Mouse (Mus musculus) yolk sac, embryonic 10.5 days (tissue): ENCODE measurements around the gene Serpinb9b.
A peak's percentile ranks its signal among the peaks of the same experiment; 100 is the strongest.
"Not testable (repeated sequence)": the region's sequence is repeated elsewhere in the genome, so short reads cannot be mapped to it uniquely, and the experiment has no call there.

Source experiments
- DNase-seq: peaks from one replicate; pipeline ENCODE4 v3.0.0-alpha.2; 2017; ENCODE audit warnings: low spot score

The Serpinb9b gene

GRCm38 (mm10) chr13:33027244-33027643, at the start of gene Serpinb9b:
TSS of gene Serpinb9b (plus strand) at chr13:33027416.
- DNase-seq: no peak

- DNase-seq: no peak
These were observed 44.6 kb upstream of the Serpinb9b start for GRCm38 (mm10) chr13:32982556-32983042.

- no peak for DNase-seq
These were observed 41.0 kb upstream of the Serpinb9b start for GRCm38 (mm10) chr13:32986256-32986655.

- peak; percentile 21 for DNase-seq
These were observed 33.9 kb upstream of the Serpinb9b start for GRCm38 (mm10) chr13:32993152-32993893.

- DNase-seq: no peak
These were observed 33.3 kb upstream of the Serpinb9b start for GRCm38 (mm10) chr13:32993894-32994242.

GRCm38 (mm10) chr13:32995051-32995450, 32.2 kb upstream of the Serpinb9b start:
- no peak for DNase-seq

GRCm38 (mm10) chr13:33001341-33001740, 25.9 kb upstream of the Serpinb9b start:
- DNase-seq: no peak

GRCm38 (mm10) chr13:33002950-33003349, 24.3 kb upstream of the Serpinb9b start, which contains the start of gene Serpinb9:
TSS of gene Serpinb9 (plus strand) at chr13:33003250.
- no peak for DNase-seq

- no peak for DNase-seq
These were observed 23.4 kb upstream of the Serpinb9b start for GRCm38 (mm10) chr13:33003523-33004413.

GRCm38 (mm10) chr13:33004414-33005105, 22.7 kb upstream of the Serpinb9b start:
- DNase-seq: peak; percentile 84

- DNase-seq: no peak
These were observed 21.6 kb upstream of the Serpinb9b start for GRCm38 (mm10) chr13:33005501-33006075.

- DNase-seq: no peak
These were observed 20.7 kb upstream of the Serpinb9b start for GRCm38 (mm10) chr13:33006555-33006954.

GRCm38 (mm10) chr13:33012395-33012794, 14.8 kb upstream of the Serpinb9b start:
- no peak for DNase-seq

GRCm38 (mm10) chr13:33013271-33013670, 13.9 kb upstream of the Serpinb9b start:
- no peak for DNase-seq

GRCm38 (mm10) chr13:33022371-33022770, 4.8 kb upstream of the Serpinb9b start:
- DNase-seq: no peak

- no peak for DNase-seq
These were observed 674 bp upstream of the Serpinb9b start for GRCm38 (mm10) chr13:33026427-33027057.

- no peak for DNase-seq
These were observed 930 bp downstream of the Serpinb9b start for GRCm38 (mm10) chr13:33028146-33028545.

GRCm38 (mm10) chr13:33028550-33028949, 1.3 kb downstream of the Serpinb9b start:
- peak; percentile 40 for DNase-seq

- DNase-seq: not testable (repeated sequence)
These were observed 2.3 kb downstream of the Serpinb9b start for GRCm38 (mm10) chr13:33029478-33029877.

- DNase-seq: no peak
These were observed 3.1 kb downstream of the Serpinb9b start for GRCm38 (mm10) chr13:33030281-33030680.

- DNase-seq: no peak
These were observed 8.3 kb downstream of the Serpinb9b start for GRCm38 (mm10) chr13:33035506-33035905.
